Comparison of ENCODE assay signal across 21 mouse cellular contexts in genomic region chr19:9067292-9067691, GRCm38 (mm10). TPM values are rescaled to one million over a fixed set of nuclear protein-coding genes. Genes with fewer than 3 reads are reported as not detected.
A peak's percentile ranks its signal among the peaks of the same experiment; 100 is the strongest.
DNase-seq lines count a peak whose midpoint lies in the region; ATAC-seq and TF ChIP-seq lines count a peak whose summit lies in the region.
"Had no signal": no experiment of that assay in that cellular context is flagged by ENCODE, and none has a peak within 500 bp of the region (broad histone marks: within the 10 kb centered on the region; RNA-seq: fewer than 3 reads in every experiment).

No protein-coding gene starts in this region.

- H3K4me2 ChIP-seq in kidney, embryonic 14.5 days (replicated peaks; ENCODE audit: low read depth, low read length) = no peak overlapping the region
- H3K4me2 ChIP-seq: heart, embryonic 13.5 days; liver, embryonic 12.5 days; midbrain, embryonic 12.5 days had no signal

- WGBS in kidney, embryonic 14.5 days = 77% methylated on average over 5 of the region's 5 CpGs

- peak; percentile 14 for DNase-seq in gastrocnemius, adult 2 months
- no peak for DNase-seq in gastrocnemius, adult 8-10 months (ENCODE audit: low spot score in 2 of 2)
- DNase-seq in thymus, postnatal 14 days = peak; percentile 25
- DNase-seq in thymus, postnatal 0 days (ENCODE audit: low spot score) = no peak
- no peak for DNase-seq in testis, postnatal 14 days (ENCODE audit: low spot score)
- no peak for DNase-seq in layer of hippocampus, postnatal 10 days (ENCODE audit: low spot score in 2 of 2)
- DNase-seq: cerebellum, adult 18-20 months; gastrocnemius, postnatal 25 days; lung, postnatal 10 days; thymus, postnatal 4 days had no signal

- H3K4me3 ChIP-seq in gastrocnemius, adult 2 months = no peak overlapping the region
- no peak overlapping the region for H3K4me3 ChIP-seq in kidney, embryonic 14.5 days (ENCODE audit: low read length)
- H3K4me3 ChIP-seq: heart, embryonic 13.5 days; liver, embryonic 12.5 days; midbrain, embryonic 12.5 days had no signal

- ATAC-seq in megakaryocyte progenitor cell, adult 5-6 weeks (replicated peaks; ENCODE audit: poor library complexity) = peak; percentile 23
- ATAC-seq in kidney, embryonic 14.5 days (ENCODE audit: low FRiP score, low TSS enrichment) = no peak
- ATAC-seq: forebrain, embryonic 16.5 days; liver, embryonic 12.5 days had no signal

- H3K4me1 ChIP-seq in kidney, embryonic 14.5 days (ENCODE audit: control insufficient read depth, insufficient read depth, low read length) = peaks cover 18% of the 10 kb centered on the region

- intact Hi-C loops in gastrocnemius, adult 2 months (cut with DNase I) = no loop called here

- no peaks in the 10 kb centered on the region for H3K36me3 ChIP-seq in kidney, embryonic 14.5 days (ENCODE audit: control insufficient read depth, insufficient read depth, low read length)
- H3K36me3 ChIP-seq: heart, embryonic 13.5 days; liver, embryonic 12.5 days; midbrain, embryonic 12.5 days had no signal

- H3K9me3 ChIP-seq in kidney, embryonic 14.5 days (ENCODE audit: control insufficient read depth, low read length) = no peaks in the 10 kb centered on the region
- H3K9me3 ChIP-seq: heart, embryonic 13.5 days; liver, embryonic 12.5 days; midbrain, embryonic 12.5 days had no signal

- no peak for TF ChIP-seq CTCF in gastrocnemius, adult 2 months (IDR thresholded peaks at IDR 0.05)

- peak overlapping the region; percentile 20; the same call in 1 of the 2 replicates for H3K27ac ChIP-seq in gastrocnemius, adult 2 months
- H3K27ac ChIP-seq in kidney, embryonic 14.5 days (ENCODE audit: low read depth, low read length) = no peak overlapping the region
- H3K27ac ChIP-seq: heart, embryonic 13.5 days; liver, embryonic 12.5 days; midbrain, embryonic 12.5 days had no signal

- H3K27me3 ChIP-seq in kidney, embryonic 14.5 days (ENCODE audit: control insufficient read depth, insufficient read depth, low read length) = no peaks in the 10 kb centered on the region
- H3K27me3 ChIP-seq: heart, embryonic 13.5 days; liver, embryonic 12.5 days; midbrain, embryonic 12.5 days had no signal

- no peak overlapping the region for H3K9ac ChIP-seq in kidney, embryonic 14.5 days (ENCODE audit: low read depth, low read length)
- H3K9ac ChIP-seq: heart, embryonic 13.5 days; liver, embryonic 12.5 days; midbrain, embryonic 12.5 days had no signal

RNA-seq across cellular contexts. Expression of gene Scgb1a1, which starts 20.5 kb away (rescaled TPM):
- total RNA-seq in gastrocnemius, adult 2 months (2021) = not detected
- not detected for total RNA-seq in gastrocnemius, adult 8-10 months (2022)
- polyA plus RNA-seq in thymus, postnatal 0 days (2015; fragmentation: Nextera tagmentation; extraction: Ambion mirVana) = 10.7 and 11.0 TPM in 2 replicates
- not detected in 2 replicates for total RNA-seq in megakaryocyte progenitor cell, adult 5-6 weeks (2015)
- not detected in 2 replicates for total RNA-seq in megakaryocyte progenitor cell, adult 5-6 weeks (2017)
- not detected in 2 replicates for polyA plus RNA-seq in kidney, embryonic 14.5 days (2014; fragmentation: Nextera tagmentation; extraction: Ambion mirVana)
- not detected for total RNA-seq in layer of hippocampus, postnatal 10 days (2021)
- total RNA-seq: gastrocnemius, postnatal 25 days; layer of hippocampus, adult 8-10 months; left cerebral cortex, postnatal 25 days had no signal
- polyA plus RNA-seq: brain, embryonic 14.5 days; forebrain, embryonic 16.5 days; heart, embryonic 13.5 days; hindbrain, embryonic 11.5 days; liver, embryonic 12.5 days; midbrain, embryonic 12.5 days; neural tube, embryonic 11.5 days had no signal

Comparison
In these comparisons a context has a peak if more than half of its experiments do, and no peak if none do; other contexts are left out.
1. DNase-seq: peak in gastrocnemius, adult 2 months (single experiment) and thymus, postnatal 14 days (single experiment); none in gastrocnemius, adult 8-10 months (0 of 2), thymus, postnatal 0 days (single experiment), testis, postnatal 14 days (single experiment) and layer of hippocampus, postnatal 10 days (0 of 2).